Mouse (Mus musculus): ENCODE results near the gene Mbd4. TPM values are rescaled to one million over a fixed set of nuclear protein-coding genes. Genes with fewer than 3 reads are reported as not detected.
A peak's percentile ranks its signal among the peaks of the same experiment; 100 is the strongest.

Mbd4 gene
- total RNA-seq, 2 experiments from 2014 or later: 0.79 to 1.1 TPM

DNA sequence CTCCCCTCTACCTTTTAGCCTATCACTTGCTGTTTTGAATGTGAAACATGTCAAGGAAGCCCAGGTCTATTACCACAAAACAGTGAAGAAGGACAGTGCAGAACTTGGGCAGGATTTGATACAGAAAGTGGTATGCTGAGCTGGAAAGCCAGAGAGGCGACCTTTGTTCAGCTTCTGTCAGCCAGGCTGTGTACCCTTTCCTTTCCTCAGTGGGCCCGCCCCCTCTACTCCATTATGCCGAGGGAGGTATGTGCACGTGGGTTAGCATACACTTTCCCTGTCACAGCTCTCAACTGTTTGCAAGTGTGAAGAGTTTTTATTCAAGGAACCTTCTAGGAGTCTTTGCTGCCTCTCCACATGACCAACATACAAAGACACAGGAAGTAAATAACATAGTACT lies 6.1 kb upstream of the Mbd4 start:
- no peak for DNase-seq

GRCm38 (mm10) chr6:115856361-115856745 lies 3.2 kb upstream of the Mbd4 start:
- peak in 1 of 2 experiments; percentile 27 for DNase-seq

DNA sequence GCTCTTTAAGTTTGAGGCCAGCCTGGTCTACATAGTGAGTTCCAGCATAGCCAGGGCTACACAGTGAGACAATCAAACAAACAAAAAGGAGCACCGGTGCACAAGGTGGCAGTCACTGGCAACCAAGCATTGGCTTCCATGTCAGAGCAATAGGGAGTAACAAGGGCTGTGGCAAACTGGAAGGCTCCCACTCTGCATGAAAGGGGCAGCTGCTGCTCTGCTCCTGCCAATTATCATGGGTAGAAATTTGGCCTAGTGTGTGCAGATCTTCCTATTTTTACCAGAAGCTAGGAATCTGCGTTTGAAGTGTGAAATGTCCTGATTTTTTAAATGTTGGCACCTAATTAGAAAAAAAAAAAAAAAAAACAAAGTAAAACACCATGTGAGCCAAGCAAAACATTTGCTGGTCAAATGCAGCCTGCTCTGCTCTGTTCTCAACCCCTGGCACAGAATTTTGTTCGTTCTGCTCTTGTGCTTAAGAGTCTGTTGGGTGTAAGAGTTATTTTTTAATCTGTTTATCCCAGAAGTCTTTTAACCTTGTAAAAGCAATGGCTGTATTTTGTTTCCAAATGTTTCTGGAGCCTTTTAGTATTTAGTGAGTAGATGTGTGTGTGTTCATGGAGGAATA lies 2.7 kb upstream of the Mbd4 start:
- no peak for DNase-seq

DNA sequence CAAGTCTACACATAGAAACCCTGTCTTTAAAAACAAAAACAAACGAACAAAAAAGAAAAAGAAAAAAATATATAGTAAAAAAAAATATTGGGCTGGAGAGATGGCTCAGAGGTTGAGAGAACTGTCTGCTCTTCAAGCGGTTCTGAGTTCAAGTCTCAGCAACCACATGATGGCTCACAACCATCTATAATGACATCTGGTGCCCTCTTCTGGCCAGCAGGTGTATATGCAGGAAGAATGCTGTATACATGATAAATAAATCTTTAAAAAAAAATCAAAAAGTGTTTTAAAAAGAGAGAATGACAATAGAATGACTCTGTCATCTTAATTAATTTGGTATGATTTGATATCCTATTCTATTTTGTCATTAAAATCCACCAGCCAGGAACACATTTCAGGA lies 1.3 kb upstream of the Mbd4 start:
- DNase-seq: no peak

DNA sequence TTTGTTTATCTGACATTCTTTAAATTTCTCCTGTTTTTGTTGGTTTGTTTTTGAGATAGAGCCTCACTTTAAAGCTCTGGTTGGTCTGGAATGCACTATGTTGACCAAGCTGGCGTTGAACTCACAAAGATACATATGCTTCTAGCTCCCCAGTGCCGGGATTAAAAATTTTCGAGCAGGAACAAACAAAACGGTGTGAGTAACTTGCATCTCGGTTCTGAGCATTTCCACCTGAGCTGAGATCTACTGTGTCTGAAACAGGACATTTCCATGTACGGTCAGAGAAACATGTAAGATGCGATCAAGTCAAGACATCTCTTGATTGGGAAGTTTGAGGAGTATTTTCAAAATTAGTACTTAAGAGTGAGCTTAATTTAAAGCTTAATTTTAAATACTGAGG lies 814 bp upstream of the Mbd4 start:
- DNase-seq: no peak

DNA sequence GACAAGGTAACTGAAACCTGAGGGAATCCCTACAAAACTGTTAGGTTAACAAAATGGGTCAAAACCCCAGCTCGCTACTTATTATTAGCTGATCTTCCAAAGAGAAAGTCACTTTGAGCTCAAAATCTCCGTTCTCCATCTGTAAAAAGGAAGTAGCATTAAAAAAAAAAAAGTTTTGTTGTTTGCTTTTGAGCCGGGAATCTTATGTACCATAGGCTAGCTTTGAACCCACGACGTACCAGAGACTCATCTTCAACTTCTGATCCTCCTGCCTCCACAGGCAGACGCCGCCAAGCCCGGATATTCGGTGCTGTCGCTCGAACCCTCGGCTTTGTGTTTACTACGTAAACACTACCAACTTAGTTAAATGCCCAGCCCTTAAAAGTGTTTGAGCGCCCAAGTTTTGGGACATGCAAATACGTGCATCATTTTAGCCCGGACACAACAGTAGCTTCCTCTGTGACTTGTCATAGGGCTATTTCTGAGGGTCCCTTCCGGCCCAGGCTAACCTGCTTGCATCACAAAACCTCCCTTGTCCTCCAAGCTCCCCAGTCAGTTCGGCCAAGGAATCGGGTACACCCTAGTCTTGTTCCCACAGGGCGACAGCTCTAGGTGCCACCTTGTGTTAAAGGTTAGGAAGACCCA lies 603 bp downstream of the Mbd4 start:
- DNase-seq: no peak

GRCm38 (mm10) chr6:115848598-115849304 lies 4.4 kb downstream of the Mbd4 start:
- DNase-seq: no peak

GRCm38 (mm10) chr6:115846640-115847411 lies 6.3 kb downstream of the Mbd4 start:
- peak; percentile 68 to 80 for DNase-seq

DNA sequence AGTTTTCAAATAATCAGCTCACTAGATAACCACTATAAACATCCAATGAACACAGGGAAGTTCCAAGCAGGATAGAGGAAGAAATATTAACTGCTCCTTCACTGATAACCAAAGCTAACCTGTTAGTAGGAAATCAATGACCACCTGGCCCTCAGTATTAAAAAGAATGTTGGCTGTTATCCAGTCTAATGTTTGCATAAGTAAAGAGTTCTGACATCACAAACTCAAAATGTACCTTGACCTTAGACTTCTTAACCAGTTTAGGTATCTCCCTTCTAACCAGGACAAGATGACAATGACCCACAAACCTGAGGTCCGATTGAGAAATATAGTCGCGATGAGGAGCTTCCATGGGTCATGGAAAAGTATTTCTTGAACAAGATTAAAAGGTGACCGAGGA lies 8.2 kb downstream of the Mbd4 start:
- DNase-seq: no peak

DNA sequence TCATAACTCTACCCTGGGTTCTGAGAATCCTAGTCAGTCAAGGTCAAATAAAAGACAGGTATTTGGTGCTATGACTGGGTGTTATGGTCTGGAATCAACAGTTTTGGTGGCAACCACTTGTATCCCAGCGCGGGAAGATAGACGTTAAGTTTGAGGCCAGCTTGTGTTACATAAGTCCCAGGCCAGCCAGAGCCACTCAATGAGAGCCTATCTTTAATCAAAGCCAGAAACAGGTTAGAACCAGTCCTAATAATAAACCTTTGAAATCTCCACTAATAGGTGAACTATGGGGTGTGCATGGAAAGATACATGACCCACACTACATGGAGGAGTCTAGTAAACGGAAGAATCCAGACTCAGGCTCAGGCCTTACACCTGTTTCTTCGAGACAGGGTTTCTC lies 14.4 kb downstream of the Mbd4 start:
- no peak for DNase-seq

GRCm38 (mm10) chr6:115838161-115838597 lies 15.0 kb downstream of the Mbd4 start, which contains the start of gene Efcab12:
Gene Efcab12, minus strand, starts transcription at chr6:115838412.
- DNase-seq: peak; percentile 71 to 77

- no peak for DNase-seq
Observed at GRCm38 (mm10) chr6:115833861-115834260, 19.3 kb downstream of the Mbd4 start.

- no peak for DNase-seq
Observed at GRCm38 (mm10) chr6:115832152-115832850, 20.9 kb downstream of the Mbd4 start.

DNA sequence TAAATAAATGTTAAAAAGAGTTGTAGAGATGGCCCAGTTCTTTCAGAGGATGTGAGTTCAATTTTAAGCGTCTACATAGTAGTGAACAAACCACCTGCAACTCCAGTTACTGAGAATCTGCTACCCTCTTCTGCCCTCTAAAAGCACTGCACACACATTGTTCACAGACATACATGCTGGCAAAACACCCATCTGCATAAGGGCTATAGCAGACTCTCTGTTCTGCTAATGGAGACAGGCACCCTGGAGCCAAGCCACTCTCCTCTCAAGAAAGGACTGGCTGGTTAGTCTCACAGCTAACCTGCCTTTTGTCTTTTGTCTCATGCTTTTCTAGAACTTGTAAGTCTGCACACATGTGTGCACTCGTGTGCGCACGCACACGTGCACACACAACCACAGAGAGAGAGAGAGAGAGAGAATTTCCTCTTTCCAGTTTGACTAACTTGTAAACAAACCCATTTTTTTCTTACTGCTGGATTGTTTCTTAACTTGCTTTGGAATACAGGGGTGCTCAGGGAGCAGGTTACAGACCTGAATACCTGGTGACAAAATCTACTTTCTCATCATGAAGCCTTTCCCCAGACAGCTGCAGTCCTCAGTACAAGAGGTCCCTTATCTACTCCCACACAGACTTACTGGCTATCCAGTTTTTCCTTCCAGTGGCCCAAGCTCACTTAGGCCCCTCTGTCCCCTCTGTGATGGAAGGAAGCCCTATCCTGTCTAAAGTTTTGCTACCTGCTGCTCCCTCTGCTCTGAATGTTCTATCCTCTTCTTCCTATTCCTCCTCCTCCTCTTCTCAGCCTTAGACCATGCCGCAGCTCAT lies 22.2 kb downstream of the Mbd4 start:
- DNase-seq: no peak

DNA sequence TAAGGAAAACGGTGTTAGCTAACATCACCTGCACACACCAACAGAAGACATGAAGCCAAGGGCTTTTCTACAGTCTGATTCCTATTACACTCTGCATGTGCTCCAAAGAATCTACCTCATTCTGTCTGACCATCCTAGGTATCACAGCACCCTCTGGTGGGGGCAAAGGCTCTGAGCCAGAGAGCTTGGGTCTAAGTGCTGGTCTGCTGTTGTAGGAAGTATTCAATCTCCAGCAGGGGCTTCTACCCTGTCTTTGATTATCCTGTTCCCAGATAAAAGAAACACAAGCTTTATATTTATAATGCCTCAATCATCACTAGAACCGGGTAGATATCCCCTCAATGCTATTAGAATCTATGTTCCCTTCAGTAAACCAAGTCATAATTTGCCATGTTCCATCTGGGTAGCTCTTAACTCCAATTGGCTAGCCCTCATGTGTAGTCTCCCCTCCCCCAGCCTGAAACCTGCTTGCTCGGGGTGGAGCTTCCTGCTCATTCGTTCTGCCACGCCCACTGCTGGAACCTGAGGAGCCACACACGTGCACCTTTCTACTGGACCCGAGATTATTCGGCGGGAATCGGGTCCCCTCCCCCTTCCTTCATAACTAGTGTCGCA lies 29.2 kb downstream of the Mbd4 start:
- peak; percentile 44 to 63 for DNase-seq

DNA sequence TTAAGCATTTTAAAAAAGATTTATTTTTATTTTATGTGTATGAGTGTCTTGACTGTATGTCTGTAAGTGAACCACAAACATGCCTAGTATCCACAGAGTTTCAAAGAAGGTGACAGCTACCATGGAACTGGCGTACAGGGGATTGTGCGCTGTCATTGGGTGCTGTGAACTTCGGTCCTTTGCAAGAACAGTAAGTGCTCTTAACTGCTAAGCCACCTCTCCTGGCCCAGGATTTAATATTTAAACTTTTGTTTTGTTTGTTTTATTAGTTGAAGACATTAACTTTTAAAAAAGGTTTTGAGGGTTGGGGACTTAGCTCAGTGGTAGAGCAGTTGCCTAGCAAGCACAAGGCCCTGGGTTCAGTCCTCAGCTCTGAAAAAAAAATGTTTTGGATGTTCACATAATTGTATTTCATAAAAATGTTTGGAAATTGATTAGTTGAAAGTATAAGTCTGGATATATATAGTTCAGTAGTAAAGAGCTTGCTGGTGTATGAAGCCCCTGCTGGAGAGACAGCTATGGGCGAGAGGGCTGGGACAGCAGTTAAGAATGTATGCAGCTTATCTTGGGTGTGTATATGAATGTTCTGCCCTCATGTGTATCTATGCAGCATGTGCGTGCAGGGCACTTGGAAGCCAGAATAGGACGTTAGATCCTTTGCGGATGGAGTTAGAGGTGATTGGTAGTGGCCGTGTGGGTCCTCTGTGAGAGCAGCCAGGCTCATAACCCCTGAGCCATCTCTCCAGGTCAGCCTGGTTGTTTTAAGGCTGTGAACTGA lies 31.8 kb downstream of the Mbd4 start:
- no peak for DNase-seq

GRCm38 (mm10) chr6:115818129-115818528 lies 35.0 kb downstream of the Mbd4 start:
- DNase-seq: no peak

GRCm38 (mm10) chr6:115815041-115815440 lies 38.1 kb downstream of the Mbd4 start:
- DNase-seq: no peak

DNA sequence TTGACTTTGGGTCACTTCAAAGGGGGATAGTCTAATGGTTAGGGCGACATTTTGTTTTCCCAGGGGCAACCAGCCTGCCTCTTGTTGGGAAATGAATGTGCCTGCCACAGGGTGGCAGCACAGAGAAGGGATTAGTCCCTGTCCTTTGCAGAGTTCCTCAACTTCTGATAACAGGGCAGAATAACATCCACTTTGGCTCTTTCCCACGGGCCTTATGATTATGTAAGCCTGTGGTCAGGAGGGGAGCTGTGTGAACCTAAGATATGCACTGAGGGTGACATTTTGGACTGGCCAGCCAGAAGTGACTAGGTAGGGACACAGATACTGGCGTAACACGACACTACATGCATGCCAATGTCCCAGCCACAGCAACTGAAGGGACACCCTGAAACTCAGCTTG lies 39.1 kb downstream of the Mbd4 start:
- DNase-seq: peak; percentile 80 to 81

DNA sequence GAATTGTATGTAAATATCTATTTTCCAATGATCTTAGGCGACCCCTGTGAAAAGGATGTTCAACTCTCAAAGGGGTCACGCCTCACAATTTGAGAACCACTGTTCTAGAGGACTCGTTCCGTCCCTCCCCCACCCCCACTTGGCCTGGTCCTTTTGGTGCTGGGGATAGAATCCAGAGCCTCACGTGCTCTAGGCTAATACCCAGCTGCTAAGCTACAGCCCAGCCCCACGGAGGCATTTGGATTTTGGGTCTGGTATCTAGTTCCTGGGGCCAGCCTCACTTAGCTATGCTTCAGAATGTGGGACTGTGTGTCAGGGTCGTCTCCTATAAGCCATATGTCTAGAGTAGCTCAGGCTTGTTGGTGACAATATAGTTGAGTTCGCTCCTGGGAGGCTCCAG lies 41.6 kb downstream of the Mbd4 start:
- no peak for DNase-seq

Data from heart, adult 18-20 months (tissue).